Mouse (Mus musculus): ENCODE results near the gene Agbl3. TPM values are rescaled to one million over a fixed set of nuclear protein-coding genes. Genes with fewer than 3 reads are reported as not detected.

The Agbl3 gene
- polyA plus RNA-seq, 1 experiment from 2014 or later: 6.2 TPM

Other genes with a start within 250 kb of the Agbl3 start
- gene Cald1, start 181.9 kb upstream of the Agbl3 start, polyA plus RNA-seq (2014; fragmentation: Nextera tagmentation; extraction: Ambion mirVana): 99.3 and 128 TPM in 2 replicates
- gene Tmem140, start 82.7 kb downstream of the Agbl3 start, polyA plus RNA-seq (2014; fragmentation: Nextera tagmentation; extraction: Ambion mirVana): 0.51 and 1.3 TPM in 2 replicates
- gene Cyren, start 97.6 kb downstream of the Agbl3 start, polyA plus RNA-seq (2014; fragmentation: Nextera tagmentation; extraction: Ambion mirVana): 11.0 and 13.3 TPM in 2 replicates
- gene Wdr91, start 130.4 kb downstream of the Agbl3 start, polyA plus RNA-seq (2014; fragmentation: Nextera tagmentation; extraction: Ambion mirVana): 11.0 and 12.0 TPM in 2 replicates
- gene Stra8, start 139.7 kb downstream of the Agbl3 start, polyA plus RNA-seq (2014; fragmentation: Nextera tagmentation; extraction: Ambion mirVana): 0.20 TPM in 1 of 2 replicates, not detected in the other
- 0.37 and 0.77 TPM in 2 replicates for gene Slc23a4, start 208.0 kb downstream of the Agbl3 start, polyA plus RNA-seq (2014; fragmentation: Nextera tagmentation; extraction: Ambion mirVana)

All from neural tube, embryonic 11.5 days (tissue).